22 mouse cellular contexts compared by ENCODE assay signal in genomic region chr9:104280725-104281495, GRCm38 (mm10). TPM values are rescaled to one million over a fixed set of nuclear protein-coding genes. Genes with fewer than 3 reads are reported as not detected.
DNase-seq lines count a peak whose midpoint lies in the region; ATAC-seq and TF ChIP-seq lines count a peak whose summit lies in the region.
"Had no signal": no experiment of that assay in that cellular context is flagged by ENCODE, and none has a peak within 500 bp of the region (broad histone marks: within the 10 kb centered on the region; RNA-seq: fewer than 3 reads in every experiment).

No protein-coding gene starts in this region.

- H3K27ac ChIP-seq in kidney, embryonic 15.5 days, result peak overlapping the region; percentile 79
- no peak overlapping the region for H3K27ac ChIP-seq in CH12.LX (ENCODE audit: insufficient read depth, low read depth)
- no peak overlapping the region for H3K27ac ChIP-seq in midbrain, embryonic 15.5 days
- no peak overlapping the region for H3K27ac ChIP-seq in forebrain, embryonic 15.5 days (replicated peaks)
- H3K27ac ChIP-seq: hindbrain, postnatal 0 days; limb, embryonic 15.5 days; neural tube, embryonic 12.5 days; stomach, embryonic 15.5 days had no signal

- H3K79me2 ChIP-seq in CH12.LX (replicated peaks; ENCODE audit: control insufficient read depth, extremely low read depth, insufficient read depth, poor library complexity, severe bottlenecking), result no peaks in the 10 kb centered on the region

- 42% methylated on average over 8 of the region's 8 CpGs for WGBS in kidney, embryonic 15.5 days
- 84% methylated on average over 8 of the region's 8 CpGs for WGBS in midbrain, embryonic 15.5 days
- WGBS in forebrain, embryonic 15.5 days, result 73% methylated on average over 8 of the region's 8 CpGs

- peak; percentile 74 for TF ChIP-seq EP300 in CH12.LX (IDR thresholded peaks at IDR 0.05; ENCODE audit: low read length)

- H3K27me3 ChIP-seq in kidney, embryonic 15.5 days, result no peaks in the 10 kb centered on the region
- no peaks in the 10 kb centered on the region for H3K27me3 ChIP-seq in CH12.LX (replicated peaks)
- H3K27me3 ChIP-seq in midbrain, embryonic 15.5 days (replicated peaks), result no peaks in the 10 kb centered on the region
- no peaks in the 10 kb centered on the region for H3K27me3 ChIP-seq in forebrain, embryonic 15.5 days
- H3K27me3 ChIP-seq: neural tube, embryonic 12.5 days; stomach, embryonic 15.5 days had no signal

- no peak for TF ChIP-seq POLR2A in CH12.LX (IDR thresholded peaks at IDR 0.05; ENCODE audit: low read depth, low read length)

- no peak overlapping the region for H3K9ac ChIP-seq in kidney, embryonic 15.5 days
- no peak overlapping the region for H3K9ac ChIP-seq in CH12.LX (ENCODE audit: insufficient read depth, low read depth)
- H3K9ac ChIP-seq in midbrain, embryonic 15.5 days, result no peak overlapping the region
- no peak overlapping the region for H3K9ac ChIP-seq in forebrain, embryonic 15.5 days (replicated peaks)
- H3K9ac ChIP-seq: limb, embryonic 15.5 days; neural tube, embryonic 12.5 days; stomach, embryonic 15.5 days had no signal

- peak; percentile 59; the same call in 1 of the 2 replicates for ATAC-seq in kidney, embryonic 15.5 days (replicated peaks; ENCODE audit: low FRiP score)
- ATAC-seq in common myeloid progenitor, adult 5-6 weeks (replicated peaks; ENCODE audit: low read depth, poor library complexity, severe bottlenecking), result peak; percentile 71
- ATAC-seq in megakaryocyte progenitor cell, adult 5-6 weeks (replicated peaks; ENCODE audit: poor library complexity), result peak; percentile 74
- no peak for ATAC-seq in midbrain, embryonic 15.5 days (replicated peaks)
- ATAC-seq in forebrain, embryonic 15.5 days (replicated peaks), result no peak
- ATAC-seq: forebrain, embryonic 16.5 days; hindbrain, postnatal 0 days had no signal

- no peak for TF ChIP-seq CTCF in CH12.LX (conservative IDR thresholded peaks at IDR 0.05 in 1 of 2, IDR thresholded peaks at IDR 0.05 in 1 of 2; ENCODE audit: low read depth in 2 of 2, low read length in 2 of 2)

- H3K36me3 ChIP-seq in kidney, embryonic 15.5 days, result no peaks in the 10 kb centered on the region
- H3K36me3 ChIP-seq in CH12.LX (replicated peaks in 1 of 2; ENCODE audit: control insufficient read depth in 1 of 2, insufficient read depth in 1 of 2, low read length in 1 of 2), result no peaks in the 10 kb centered on the region
- H3K36me3 ChIP-seq in midbrain, embryonic 15.5 days (replicated peaks), result no peaks in the 10 kb centered on the region
- no peaks in the 10 kb centered on the region for H3K36me3 ChIP-seq in forebrain, embryonic 15.5 days
- H3K36me3 ChIP-seq: limb, embryonic 15.5 days; neural tube, embryonic 12.5 days; stomach, embryonic 15.5 days had no signal

- dilution Hi-C loops in CH12.LX (cut with MboI; ENCODE audit: extremely low pct_ligation_motif_present, extremely low pct_unique_long_range_greater_than_20kb, low sequenced_read_pairs), result no loop called here

- peak overlapping the region; percentile 20 for H3K4me2 ChIP-seq in kidney, embryonic 15.5 days
- H3K4me2 ChIP-seq in CH12.LX (ENCODE audit: insufficient read depth, low read depth, poor library complexity, severe bottlenecking), result peak overlapping the region; percentile 47; the same call in 1 of the 2 replicates
- H3K4me2 ChIP-seq in midbrain, embryonic 15.5 days, result no peak overlapping the region
- H3K4me2 ChIP-seq in forebrain, embryonic 15.5 days (replicated peaks), result no peak overlapping the region
- H3K4me2 ChIP-seq: limb, embryonic 15.5 days; midbrain, embryonic 11.5 days; neural tube, embryonic 12.5 days; stomach, embryonic 15.5 days had no signal

- peaks cover 41% of the 10 kb centered on the region for H3K4me1 ChIP-seq in kidney, embryonic 15.5 days
- H3K4me1 ChIP-seq in CH12.LX (ENCODE audit: control insufficient read depth in 1 of 2, insufficient read depth in 2 of 2), result peaks cover 9 to 25% of the 10 kb centered on the region in 2 experiments; a peak in 2 of 4 replicates
- no peaks in the 10 kb centered on the region for H3K4me1 ChIP-seq in midbrain, embryonic 15.5 days
- no peaks in the 10 kb centered on the region for H3K4me1 ChIP-seq in forebrain, embryonic 15.5 days
- H3K4me1 ChIP-seq: limb, embryonic 15.5 days; neural tube, embryonic 12.5 days; stomach, embryonic 15.5 days had no signal

- TF ChIP-seq RAD21 in CH12.LX (IDR thresholded peaks at IDR 0.05; ENCODE audit: low read depth, low read length), result no peak

- in situ Hi-C loops in CH12.LX (cut with MboI; ENCODE audit: low pct_ligation_motif_present, low pct_unique_long_range_greater_than_20kb, low sequenced_read_pairs), result no loop called here

- no peak for DNase-seq in kidney, postnatal 36 days
- peak; percentile 69 for DNase-seq in CH12.LX (ENCODE audit: extremely low read depth)
- DNase-seq in heart, postnatal 4 days, result no peak
- DNase-seq: adrenal gland, adult 8-10 months; cerebellum, postnatal 10 days; heart, postnatal 36 days; kidney, adult 9 months; lung, adult 2 months; lung, postnatal 36 days; right cerebral cortex, adult 18-20 months; thymus, adult 2 months had no signal

- H3K4me3 ChIP-seq in kidney, embryonic 15.5 days (replicated peaks), result no peak overlapping the region
- H3K4me3 ChIP-seq in CH12.LX (replicated peaks in 1 of 3; ENCODE audit: low read depth in 2 of 3, low read length in 2 of 3, poor library complexity in 1 of 3), result no peak overlapping the region
- no peak overlapping the region for H3K4me3 ChIP-seq in midbrain, embryonic 15.5 days
- H3K4me3 ChIP-seq in forebrain, embryonic 15.5 days, result no peak overlapping the region
- H3K4me3 ChIP-seq: limb, embryonic 15.5 days; neural tube, embryonic 12.5 days; stomach, embryonic 15.5 days had no signal

- H3K9me3 ChIP-seq in kidney, embryonic 15.5 days (replicated peaks), result no peaks in the 10 kb centered on the region
- no peaks in the 10 kb centered on the region for H3K9me3 ChIP-seq in CH12.LX (replicated peaks; ENCODE audit: low read length)
- no peaks in the 10 kb centered on the region for H3K9me3 ChIP-seq in midbrain, embryonic 15.5 days
- no peaks in the 10 kb centered on the region for H3K9me3 ChIP-seq in forebrain, embryonic 15.5 days
- H3K9me3 ChIP-seq: limb, embryonic 15.5 days; neural tube, embryonic 12.5 days; stomach, embryonic 15.5 days had no signal

TF ChIP-seq in CH12.LX, 34 proteins besides CTCF, POLR2A, EP300 and RAD21 (continues in another document):
- TF ChIP-seq ZC3H11A (IDR thresholded peaks at IDR 0.05; ENCODE audit: low read depth, low read length) (no peak), MYC (IDR thresholded peaks at IDR 0.05; ENCODE audit: low read depth, low read length) (no peak), TCF12 (IDR thresholded peaks at IDR 0.05; ENCODE audit: low read depth, low read length) (no peak), CHD1 (IDR thresholded peaks at IDR 0.05; ENCODE audit: low read depth, low read length) (no peak), POLR2AphosphoS2 (IDR thresholded peaks at IDR 0.05; ENCODE audit: low read depth, low read length) (no peak), MEF2A (IDR thresholded peaks at IDR 0.05; ENCODE audit: borderline replicate concordance, low read depth, low read length) (0 out of 2 replicates have a peak, but pooled peaks have one; percentile 22), SMC3 (IDR thresholded peaks at IDR 0.05; ENCODE audit: low read depth, low read length) (no peak), USF1 (IDR thresholded peaks at IDR 0.05; ENCODE audit: low read depth, low read length) (peak; percentile 14; the same call in 1 of the 2 replicates), MAZ (IDR thresholded peaks at IDR 0.05; ENCODE audit: low read depth, low read length) (no peak), ZMIZ1 (IDR thresholded peaks at IDR 0.05; ENCODE audit: low read depth, low read length) (no peak), UBTF (IDR thresholded peaks at IDR 0.05; ENCODE audit: low read depth, low read length) (no peak), MAX (IDR thresholded peaks at IDR 0.05; ENCODE audit: low read length) (no peak), TBP (conservative IDR thresholded peaks at IDR 0.05; ENCODE audit: low read depth, low read length) (no peak), ETS1 (conservative IDR thresholded peaks at IDR 0.05; ENCODE audit: low read depth, low read length) (0 out of 2 replicates have a peak, but pooled peaks have one; percentile 22), USF2 (conservative IDR thresholded peaks at IDR 0.05; ENCODE audit: low read depth, low read length) (peak; percentile 32), HCFC1 (IDR thresholded peaks at IDR 0.05; ENCODE audit: low read depth, low read length) (no peak), IRF4 (IDR thresholded peaks at IDR 0.05; ENCODE audit: low read depth, low read length) (peak; percentile 80), MXI1 (IDR thresholded peaks at IDR 0.05; ENCODE audit: low read depth, low read length) (no peak), NELFE (IDR thresholded peaks at IDR 0.05; ENCODE audit: low read depth, low read length) (no peak), KAT2A (IDR thresholded peaks at IDR 0.05; ENCODE audit: insufficient replicate concordance, low read length) (no peak)

RNA-seq across cellular contexts. Expression of gene Dnajc13, which starts 18.2 kb away (rescaled TPM):
- polyA plus RNA-seq in kidney, embryonic 15.5 days (2015; fragmentation: Nextera tagmentation; extraction: Ambion mirVana), result 19.9 and 23.0 TPM in 2 replicates
- 30.1 and 34.5 TPM in 2 replicates for total RNA-seq in CH12.LX (2012; rRNA removed)
- 27.6 and 30.4 TPM in 2 replicates for total RNA-seq in CH12.LX (2014; rRNA removed)
- polyA plus RNA-seq in CH12.LX (2012; ENCODE audit: insufficient read length, low read depth), result 31.5 and 51.9 TPM in 2 replicates
- total RNA-seq in common myeloid progenitor, adult 5-6 weeks (2017), result 42.0 and 48.6 TPM in 2 replicates
- 91.6 and 107 TPM in 2 replicates for total RNA-seq in megakaryocyte progenitor cell, adult 5-6 weeks (2015)
- total RNA-seq in megakaryocyte progenitor cell, adult 5-6 weeks (2017), result 52.1 and 55.5 TPM in 2 replicates
- 19.3 and 20.5 TPM in 2 replicates for polyA plus RNA-seq in midbrain, embryonic 15.5 days (2015; fragmentation: Nextera tagmentation; extraction: Ambion mirVana)
- polyA plus RNA-seq in forebrain, embryonic 15.5 days (2015; fragmentation: Nextera tagmentation; extraction: Ambion mirVana), result 16.7 and 22.7 TPM in 2 replicates
- total RNA-seq in heart, postnatal 4 days (2021), result 10 to 100 TPM; 41.4 to 44.6 TPM

RNA-seq across cellular contexts. Expression of gene Acpp, which starts 56.6 kb away (rescaled TPM):
- 1.7 and 2.2 TPM in 2 replicates for polyA plus RNA-seq in kidney, embryonic 15.5 days (2015; fragmentation: Nextera tagmentation; extraction: Ambion mirVana)
- total RNA-seq in CH12.LX (2012; rRNA removed) (0.17 and 0.30 TPM in 2 replicates), CH12.LX (2014; rRNA removed) (0.19 and 0.27 TPM in 2 replicates)
- polyA plus RNA-seq in CH12.LX (2012; ENCODE audit: insufficient read length, low read depth), result 0.56 and 0.97 TPM in 2 replicates
- 0.32 TPM in 1 of 2 replicates, not detected in the other for total RNA-seq in common myeloid progenitor, adult 5-6 weeks (2017)
- 4.8 and 7.8 TPM in 2 replicates for total RNA-seq in megakaryocyte progenitor cell, adult 5-6 weeks (2015)
- total RNA-seq in megakaryocyte progenitor cell, adult 5-6 weeks (2017), result 3.0 and 4.4 TPM in 2 replicates
- 0.40 and 0.45 TPM in 2 replicates for polyA plus RNA-seq in midbrain, embryonic 15.5 days (2015; fragmentation: Nextera tagmentation; extraction: Ambion mirVana)
- polyA plus RNA-seq in forebrain, embryonic 15.5 days (2015; fragmentation: Nextera tagmentation; extraction: Ambion mirVana), result 0.06 and 0.14 TPM in 2 replicates
- under 1 TPM; 0.14 to 0.43 TPM for total RNA-seq in heart, postnatal 4 days (2021)
- polyA plus RNA-seq: neural tube, embryonic 12.5 days had no signal

Comparison
In these comparisons a context has a peak if more than half of its experiments do, and no peak if none do; other contexts are left out.
1. ATAC-seq: peak in kidney, embryonic 15.5 days (single experiment), common myeloid progenitor, adult 5-6 weeks (single experiment) and megakaryocyte progenitor cell, adult 5-6 weeks (single experiment); none in midbrain, embryonic 15.5 days (single experiment) and forebrain, embryonic 15.5 days (single experiment).
2. H3K4me2 ChIP-seq: peak in kidney, embryonic 15.5 days (single experiment) and CH12.LX (single experiment); none in midbrain, embryonic 15.5 days (single experiment) and forebrain, embryonic 15.5 days (single experiment).